Mouse (Mus musculus) ZHBTc4 (cell line): ENCODE measurements around the gene Scgb1b18.
"Not testable (repeated sequence)": the region's sequence is repeated elsewhere in the genome, so short reads cannot be mapped to it uniquely, and the experiment has no call there.

Experiments
- DNase-seq: peaks from one replicate; pipeline ENCODE4 v3.0.0-alpha.2; 2011; ENCODE audit warnings: low read depth, low spot score

Gene Scgb1b18

GRCm38 (mm10) chr7:33185268-33185667, at the start of gene Scgb1b18:
Gene Scgb1b18 (plus strand): TSS chr7:33185568.
- not testable (repeated sequence) for DNase-seq

- DNase-seq: not testable (repeated sequence)
These were observed 11.6 kb upstream of the Scgb1b18 start, which contains the start of gene Scgb2b18 for GRCm38 (mm10) chr7:33173764-33174163. Gene Scgb2b18 (minus strand): TSS chr7:33173864.
